Mouse (Mus musculus): ENCODE data around the gene Adgrb3.

The Adgrb3 gene

GRCm38 (mm10) chr1:25310066-25310465 lies 519.4 kb downstream of the Adgrb3 start:
- no peak for DNase-seq (ENCODE audit: low spot score in 2 of 2)

- DNase-seq (ENCODE audit: low spot score in 2 of 2) = peak in 1 of 2 experiments; percentile 6
Measured at GRCm38 (mm10) chr1:25281471-25281870, 548.0 kb downstream of the Adgrb3 start.

GRCm38 (mm10) chr1:25250562-25250961 lies 578.9 kb downstream of the Adgrb3 start:
- DNase-seq (ENCODE audit: low spot score in 2 of 2) = no peak

GRCm38 (mm10) chr1:25242436-25242835 lies 587.1 kb downstream of the Adgrb3 start:
- no peak for DNase-seq (ENCODE audit: low spot score in 2 of 2)

- DNase-seq (ENCODE audit: low spot score in 2 of 2) = peak; percentile 25 to 53
Measured at GRCm38 (mm10) chr1:25229245-25229750, 600.2 kb downstream of the Adgrb3 start.

- DNase-seq (ENCODE audit: low spot score in 2 of 2) = peak; percentile 39 to 71
Measured at GRCm38 (mm10) chr1:25228381-25229244, 600.9 kb downstream of the Adgrb3 start.

GRCm38 (mm10) chr1:25227880-25228279 lies 601.6 kb downstream of the Adgrb3 start:
- DNase-seq (ENCODE audit: low spot score in 2 of 2) = no peak

- no peak for DNase-seq (ENCODE audit: low spot score in 2 of 2)
Measured at GRCm38 (mm10) chr1:25204636-25205035, 624.9 kb downstream of the Adgrb3 start.

GRCm38 (mm10) chr1:25199392-25199791 lies 630.1 kb downstream of the Adgrb3 start:
- no peak for DNase-seq (ENCODE audit: low spot score in 2 of 2)

- no peak for DNase-seq (ENCODE audit: low spot score in 2 of 2)
Measured at GRCm38 (mm10) chr1:25191986-25192385, 637.5 kb downstream of the Adgrb3 start.

GRCm38 (mm10) chr1:25189261-25189660 lies 640.2 kb downstream of the Adgrb3 start:
- no peak for DNase-seq (ENCODE audit: low spot score in 2 of 2)

- no peak for DNase-seq (ENCODE audit: low spot score in 2 of 2)
Measured at GRCm38 (mm10) chr1:25185909-25186308, 643.6 kb downstream of the Adgrb3 start.

GRCm38 (mm10) chr1:25181881-25182280 lies 647.6 kb downstream of the Adgrb3 start:
- DNase-seq (ENCODE audit: low spot score in 2 of 2) = no peak

- DNase-seq (ENCODE audit: low spot score in 2 of 2) = no peak
Measured at GRCm38 (mm10) chr1:25180615-25181014, 648.9 kb downstream of the Adgrb3 start.

- DNase-seq (ENCODE audit: low spot score in 2 of 2) = no peak
Measured at GRCm38 (mm10) chr1:25179860-25180582, 649.5 kb downstream of the Adgrb3 start.

GRCm38 (mm10) chr1:25178347-25179130 lies 651.0 kb downstream of the Adgrb3 start:
- no peak for DNase-seq (ENCODE audit: low spot score in 2 of 2)

GRCm38 (mm10) chr1:25167120-25167519 lies 662.4 kb downstream of the Adgrb3 start:
- no peak for DNase-seq (ENCODE audit: low spot score in 2 of 2)

GRCm38 (mm10) chr1:25166036-25166796 lies 663.3 kb downstream of the Adgrb3 start:
- peak in 1 of 2 experiments; percentile 22 for DNase-seq (ENCODE audit: low spot score in 2 of 2)

GRCm38 (mm10) chr1:25163561-25163960 lies 665.9 kb downstream of the Adgrb3 start:
- DNase-seq (ENCODE audit: low spot score in 2 of 2) = no peak

GRCm38 (mm10) chr1:25146206-25146605 lies 683.3 kb downstream of the Adgrb3 start:
- no peak for DNase-seq (ENCODE audit: low spot score in 2 of 2)
